Mouse (Mus musculus) midbrain, embryonic 15.5 days (tissue): ENCODE measurements around the gene Sh3glb1. TPM values are rescaled to one million over a fixed set of nuclear protein-coding genes. Genes with fewer than 3 reads are reported as not detected.

Source experiments
- ATAC-seq: fragments of 200-750 bp; cut with Nextera tagmentation; replicated peaks from 2 replicates; pipeline ENCODE4 v1.8.0; 2017; ENCODE audit warnings: moderate TSS enrichment
- H3K27ac ChIP-seq: fragments of 300-500 bp; sonication (generic); 2 replicates; pipeline ENCODE4 v1.5.1; 2015; ENCODE audit warnings: mild to moderate bottlenecking, inconsistent platforms
- H3K27me3 ChIP-seq: fragments of 300-500 bp; sonication (generic); replicated peaks from 2 replicates; pipeline ENCODE4 v1.6.1; 2015; ENCODE audit warnings: inconsistent platforms
- H3K36me3 ChIP-seq: fragments of 300-500 bp; sonication (generic); replicated peaks from 2 replicates; pipeline ENCODE4 v1.6.1; 2015; ENCODE audit warnings: inconsistent platforms
- H3K4me1 ChIP-seq: fragments of 300-500 bp; sonication (generic); 2 replicates; pipeline ENCODE4 v1.6.1; 2015; ENCODE audit warnings: inconsistent platforms
- H3K4me2 ChIP-seq: fragments of 300-500 bp; sonication (generic); 2 replicates; pipeline ENCODE4 v1.6.1; 2015; ENCODE audit warnings: inconsistent platforms, mild to moderate bottlenecking, moderate library complexity
- H3K4me3 ChIP-seq: fragments of 300-500 bp; sonication (generic); 2 replicates; pipeline ENCODE4 v1.5.1; 2015; ENCODE audit warnings: mild to moderate bottlenecking, inconsistent platforms
- H3K9ac ChIP-seq: fragments of 300-500 bp; sonication (generic); 2 replicates; pipeline ENCODE4 v1.6.1; 2015; ENCODE audit warnings: mild to moderate bottlenecking, inconsistent platforms
- H3K9me3 ChIP-seq: fragments of 300-500 bp; sonication (generic); 2 replicates; pipeline ENCODE4 v1.6.1; 2016; ENCODE audit warnings: inconsistent platforms
- WGBS: fragments of 180-500 bp; shearing (Covaris S2); methylation state at CpG from one replicate; pipeline ENCODE4 v1.1.7; 2015; ENCODE audit warnings: mixed read lengths; 5-methylcytosine and 5-hydroxymethylcytosine counted together
- polyA plus RNA-seq: library from polyadenylated mRNA; unstranded; fragments of >200 nt; fragmentation: Nextera tagmentation; extraction: Ambion mirVana; gene quantifications from 2 replicates; pipeline ENCODE4 v1.2.1, GENCODE M21; 2015

Sh3glb1 gene
- polyA plus RNA-seq, 1 experiment from 2014 or later, result 108 TPM

GRCm38 (mm10) chr3:144662215-144662852 is 57.8 kb downstream of the Sh3glb1 start:
- Histone ChIP-seq H3K27me3 (no peaks in the 10 kb centered on the region), H3K4me3 (no peak overlapping the region), H3K4me2 (no peak overlapping the region), H3K9me3 (no peaks in the 10 kb centered on the region), H3K4me1 (no peaks in the 10 kb centered on the region), H3K36me3 (no peaks in the 10 kb centered on the region), H3K27ac (no peak overlapping the region), H3K9ac (no peak overlapping the region)
- no peak for ATAC-seq
- WGBS, result 88% methylated on average over 8 of the region's 8 CpGs

DNA sequence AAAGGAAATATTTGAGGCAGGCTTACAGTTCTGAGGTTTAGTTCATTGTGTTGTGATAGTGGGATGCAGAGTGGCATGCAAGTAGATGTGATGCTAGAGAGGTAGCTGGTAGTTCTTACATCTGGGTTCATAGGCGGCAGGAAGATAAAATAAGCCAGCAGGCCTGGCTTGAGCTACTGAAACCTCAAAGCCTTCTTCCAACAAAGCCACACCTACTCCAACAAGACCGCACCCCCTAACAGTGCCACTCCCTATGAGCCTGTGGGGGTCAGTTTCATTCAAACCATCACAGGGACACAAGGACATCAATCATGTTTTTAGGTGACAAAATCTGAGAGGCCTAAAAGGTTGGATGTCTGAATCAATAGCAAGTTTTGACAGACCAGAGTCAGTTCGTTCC is 58.7 kb downstream of the Sh3glb1 start:
- no peak overlapping the region for H3K4me2 ChIP-seq
- 93% methylated on average over 3 of the region's 3 CpGs for WGBS
- H3K27ac ChIP-seq, result no peak overlapping the region
- no peak for ATAC-seq
- H3K9ac ChIP-seq, result no peak overlapping the region
- H3K27me3 ChIP-seq, result no peaks in the 10 kb centered on the region
- H3K4me1 ChIP-seq, result no peaks in the 10 kb centered on the region
- H3K4me3 ChIP-seq, result no peak overlapping the region
- no peaks in the 10 kb centered on the region for H3K9me3 ChIP-seq
- no peaks in the 10 kb centered on the region for H3K36me3 ChIP-seq

DNA sequence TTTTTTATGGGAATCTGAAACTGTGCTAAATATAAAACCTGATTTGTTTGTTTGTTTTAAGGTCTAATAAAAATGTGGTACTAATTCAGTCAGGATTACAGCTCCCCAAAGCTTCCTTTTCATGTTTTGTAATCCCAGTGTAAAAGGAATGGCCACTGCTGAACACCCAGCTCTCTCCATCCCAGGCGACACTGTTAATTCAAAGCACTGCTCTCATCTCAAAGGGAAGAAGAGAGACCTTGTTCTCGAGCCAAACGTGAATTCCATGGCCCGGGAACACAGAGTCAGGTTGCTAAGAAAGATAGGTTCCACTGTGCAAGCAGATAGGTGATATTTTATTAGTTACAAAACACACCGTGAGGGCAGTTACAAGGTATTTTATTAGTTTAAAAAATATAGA is 75.9 kb downstream of the Sh3glb1 start:
- no peak for ATAC-seq
- no peaks in the 10 kb centered on the region for H3K36me3 ChIP-seq
- no peaks in the 10 kb centered on the region for H3K27me3 ChIP-seq
- no peak overlapping the region for H3K9ac ChIP-seq
- H3K27ac ChIP-seq, result no peak overlapping the region
- no peak overlapping the region for H3K4me3 ChIP-seq
- H3K4me1 ChIP-seq, result 0 out of 2 replicates have a peak, but pooled peaks cover 4% of the 10 kb centered on the region
- 36% methylated on average over 5 of the region's 5 CpGs for WGBS
- H3K9me3 ChIP-seq, result no peaks in the 10 kb centered on the region
- no peak overlapping the region for H3K4me2 ChIP-seq

- Histone ChIP-seq H3K9me3 (no peaks in the 10 kb centered on the region), H3K27ac (no peak overlapping the region), H3K4me3 (no peak overlapping the region), H3K4me1 (0 out of 2 replicates have a peak, but pooled peaks cover 4% of the 10 kb centered on the region), H3K9ac (no peak overlapping the region), H3K27me3 (no peaks in the 10 kb centered on the region), H3K36me3 (no peaks in the 10 kb centered on the region), H3K4me2 (no peak overlapping the region)
- peak; percentile 62; the same call in 1 of the 2 replicates for ATAC-seq
- WGBS, result 10% methylated on average over 2 of the region's 2 CpGs
Measured at GRCm38 (mm10) chr3:144643301-144643871, 76.7 kb downstream of the Sh3glb1 start.

GRCm38 (mm10) chr3:144642141-144642540 is 78.0 kb downstream of the Sh3glb1 start:
- Histone ChIP-seq H3K36me3 (no peaks in the 10 kb centered on the region), H3K4me3 (no peak overlapping the region), H3K9ac (no peak overlapping the region), H3K9me3 (no peaks in the 10 kb centered on the region), H3K4me2 (no peak overlapping the region), H3K27me3 (no peaks in the 10 kb centered on the region), H3K4me1 (0 out of 2 replicates have a peak, but pooled peaks cover 4% of the 10 kb centered on the region), H3K27ac (no peak overlapping the region)
- ATAC-seq, result no peak
- 87% methylated on average over 4 of the region's 4 CpGs for WGBS

GRCm38 (mm10) chr3:144640033-144640432 is 80.1 kb downstream of the Sh3glb1 start:
- Histone ChIP-seq H3K4me1 (0 out of 2 replicates have a peak, but pooled peaks cover 4% of the 10 kb centered on the region), H3K4me2 (no peak overlapping the region), H3K9ac (no peak overlapping the region), H3K4me3 (no peak overlapping the region), H3K27ac (no peak overlapping the region), H3K9me3 (no peaks in the 10 kb centered on the region), H3K27me3 (no peaks in the 10 kb centered on the region), H3K36me3 (no peaks in the 10 kb centered on the region)
- ATAC-seq, result no peak

GRCm38 (mm10) chr3:144639387-144639786 is 80.7 kb downstream of the Sh3glb1 start:
- no peak for ATAC-seq
- H3K4me1 ChIP-seq, result 0 out of 2 replicates have a peak, but pooled peaks cover 4% of the 10 kb centered on the region
- no peaks in the 10 kb centered on the region for H3K36me3 ChIP-seq
- no peak overlapping the region for H3K4me3 ChIP-seq
- H3K27ac ChIP-seq, result no peak overlapping the region
- no peak overlapping the region for H3K9ac ChIP-seq
- no peaks in the 10 kb centered on the region for H3K9me3 ChIP-seq
- WGBS, result 69% methylated on average over 3 of the region's 3 CpGs
- H3K4me2 ChIP-seq, result no peak overlapping the region
- no peaks in the 10 kb centered on the region for H3K27me3 ChIP-seq

GRCm38 (mm10) chr3:144638110-144638509 is 82.0 kb downstream of the Sh3glb1 start:
- WGBS, result 92% methylated on average over 4 of the region's 4 CpGs
- H3K27ac ChIP-seq, result no peak overlapping the region
- no peak for ATAC-seq
- no peaks in the 10 kb centered on the region for H3K36me3 ChIP-seq
- no peaks in the 10 kb centered on the region for H3K9me3 ChIP-seq
- no peaks in the 10 kb centered on the region for H3K27me3 ChIP-seq
- no peak overlapping the region for H3K4me3 ChIP-seq
- no peak overlapping the region for H3K4me2 ChIP-seq
- H3K4me1 ChIP-seq, result no peaks in the 10 kb centered on the region
- no peak overlapping the region for H3K9ac ChIP-seq

DNA sequence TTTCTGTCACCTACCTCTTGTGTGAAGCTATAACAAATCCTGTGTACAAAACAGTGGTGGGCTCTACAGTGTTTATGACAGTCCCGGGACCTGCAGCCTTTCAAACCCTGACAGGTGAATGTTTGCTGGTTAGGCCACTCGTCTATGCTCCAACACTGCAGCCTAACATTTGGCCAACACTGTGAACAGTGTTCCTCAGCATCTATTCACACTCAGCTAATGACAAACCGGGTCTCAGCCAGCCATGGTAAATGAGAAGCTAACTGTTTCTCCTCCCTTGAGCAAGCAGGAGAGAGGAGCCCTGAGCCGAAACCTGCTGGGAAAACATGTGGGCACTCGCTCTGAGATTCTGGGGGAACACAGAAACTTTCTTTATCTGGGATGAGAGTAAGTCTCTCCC is 84.9 kb downstream of the Sh3glb1 start:
- no peak overlapping the region for H3K9ac ChIP-seq
- no peaks in the 10 kb centered on the region for H3K9me3 ChIP-seq
- no peaks in the 10 kb centered on the region for H3K4me1 ChIP-seq
- H3K36me3 ChIP-seq, result no peaks in the 10 kb centered on the region
- H3K4me2 ChIP-seq, result no peak overlapping the region
- no peak overlapping the region for H3K27ac ChIP-seq
- no peaks in the 10 kb centered on the region for H3K27me3 ChIP-seq
- H3K4me3 ChIP-seq, result no peak overlapping the region
- no peak for ATAC-seq
- WGBS, result 88% methylated on average over 5 of the region's 5 CpGs

Other genes starting within 250 kb of the Sh3glb1 start
- gene Hs2st1, start 150.2 kb downstream of the Sh3glb1 start, polyA plus RNA-seq, result 15.6 and 17.1 TPM in 2 replicates
- gene Selenof, start 150.0 kb downstream of the Sh3glb1 start, polyA plus RNA-seq, result 501 and 507 TPM in 2 replicates
- gene Clca3a1, start 40.6 kb upstream of the Sh3glb1 start, polyA plus RNA-seq, result 0.50 and 0.65 TPM in 2 replicates
- gene Clca3a2, start 99.2 kb upstream of the Sh3glb1 start, polyA plus RNA-seq, result 0.09 TPM in 1 of 2 replicates, not detected in the other
- not detected in 2 replicates for gene Clca3b, start 129.0 kb upstream of the Sh3glb1 start, polyA plus RNA-seq
- not detected in 2 replicates for gene Clca4b, start 212.2 kb upstream of the Sh3glb1 start, polyA plus RNA-seq